Mouse (Mus musculus) C2C12 (cell line): ENCODE results near the gene Mex3a.

Experiments used
- CEBPB ChIP-seq: IDR thresholded peaks from one replicate; pipeline ENCODE4 v1.6.1; 2011; ENCODE audit warnings: low read depth, mild to moderate bottlenecking, control low read depth, moderate library complexity
- CTCF ChIP-seq: IDR thresholded peaks from one replicate; pipeline ENCODE4 v1.5.1; 2011; ENCODE audit not compliant: control insufficient read depth, insufficient read depth, insufficient read length
- FOSL1 ChIP-seq: IDR thresholded peaks from one replicate; pipeline ENCODE4 v1.8.0; 2011; ENCODE audit warnings: mild to moderate bottlenecking, low read length; ENCODE audit not compliant: poor library complexity, insufficient read depth, severe bottlenecking
- MAX ChIP-seq: IDR thresholded peaks from one replicate; pipeline ENCODE4 v1.6.1; 2011; ENCODE audit warnings: mild to moderate bottlenecking, control low read depth
- MYOD1 ChIP-seq: IDR thresholded peaks from one replicate; pipeline ENCODE4 v1.6.1; 2011; ENCODE audit warnings: low read depth; ENCODE audit not compliant: control insufficient read depth, insufficient read length
- MYOG ChIP-seq: IDR thresholded peaks from one replicate; pipeline ENCODE4 v1.6.1; 2011; ENCODE audit not compliant: control insufficient read depth, insufficient read length; ENCODE audit errors: extremely low read depth
- USF1 ChIP-seq: IDR thresholded peaks from one replicate; pipeline ENCODE4 v1.6.1; 2011; ENCODE audit warnings: low read depth, mild to moderate bottlenecking, control low read depth, moderate library complexity

DNA sequence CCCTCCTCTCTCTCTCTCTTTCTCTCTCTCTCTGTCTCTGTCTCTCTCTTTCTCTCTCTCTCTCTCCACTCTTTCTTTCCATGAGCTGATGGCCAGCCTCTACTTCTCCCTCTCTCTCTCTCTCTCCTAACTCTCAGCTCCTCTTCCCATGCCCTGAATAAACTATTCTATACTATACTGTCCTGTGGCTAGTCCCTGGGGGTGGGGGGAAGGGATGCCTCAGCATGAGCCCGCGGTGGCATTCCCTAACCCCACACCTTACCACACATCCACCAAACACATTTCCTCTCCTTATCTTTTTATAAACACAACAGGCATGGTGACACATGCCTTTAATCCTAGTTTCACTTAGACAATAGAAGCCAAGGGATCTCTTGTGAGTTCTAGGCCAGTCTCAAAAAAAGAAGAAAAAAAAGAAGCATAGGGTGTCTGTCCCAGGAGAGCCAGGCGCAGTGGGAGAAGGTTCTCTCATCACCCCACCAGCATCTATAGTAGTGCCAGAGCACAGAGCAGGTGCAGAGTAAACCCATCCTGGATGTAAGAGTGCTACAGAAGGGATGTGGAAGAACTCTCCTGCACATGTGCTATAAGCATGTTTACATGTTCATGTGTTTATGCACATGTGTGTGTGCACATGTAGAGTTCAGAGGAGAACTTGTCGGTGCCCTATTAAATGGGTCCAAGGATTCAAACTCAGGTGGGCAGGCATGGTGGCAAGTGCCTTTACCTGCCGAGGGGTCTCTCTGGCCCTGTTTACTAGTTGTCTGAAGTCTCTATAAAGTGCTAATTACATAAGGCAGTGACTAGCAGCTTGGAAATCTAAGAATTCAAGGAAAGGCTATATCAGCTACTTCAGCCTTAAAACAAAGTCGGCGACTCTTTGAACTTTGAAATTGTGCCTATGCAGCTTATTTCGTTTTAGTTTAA, 46.6 kb downstream of the Mex3a start:
- TF ChIP-seq CTCF (no peak), MAX (no peak), MYOD1 (no peak), USF1 (no peak), FOSL1 (no peak), MYOG (no peak), CEBPB (no peak)
